Mouse (Mus musculus): ENCODE data around the gene Rab7b.

DNA sequence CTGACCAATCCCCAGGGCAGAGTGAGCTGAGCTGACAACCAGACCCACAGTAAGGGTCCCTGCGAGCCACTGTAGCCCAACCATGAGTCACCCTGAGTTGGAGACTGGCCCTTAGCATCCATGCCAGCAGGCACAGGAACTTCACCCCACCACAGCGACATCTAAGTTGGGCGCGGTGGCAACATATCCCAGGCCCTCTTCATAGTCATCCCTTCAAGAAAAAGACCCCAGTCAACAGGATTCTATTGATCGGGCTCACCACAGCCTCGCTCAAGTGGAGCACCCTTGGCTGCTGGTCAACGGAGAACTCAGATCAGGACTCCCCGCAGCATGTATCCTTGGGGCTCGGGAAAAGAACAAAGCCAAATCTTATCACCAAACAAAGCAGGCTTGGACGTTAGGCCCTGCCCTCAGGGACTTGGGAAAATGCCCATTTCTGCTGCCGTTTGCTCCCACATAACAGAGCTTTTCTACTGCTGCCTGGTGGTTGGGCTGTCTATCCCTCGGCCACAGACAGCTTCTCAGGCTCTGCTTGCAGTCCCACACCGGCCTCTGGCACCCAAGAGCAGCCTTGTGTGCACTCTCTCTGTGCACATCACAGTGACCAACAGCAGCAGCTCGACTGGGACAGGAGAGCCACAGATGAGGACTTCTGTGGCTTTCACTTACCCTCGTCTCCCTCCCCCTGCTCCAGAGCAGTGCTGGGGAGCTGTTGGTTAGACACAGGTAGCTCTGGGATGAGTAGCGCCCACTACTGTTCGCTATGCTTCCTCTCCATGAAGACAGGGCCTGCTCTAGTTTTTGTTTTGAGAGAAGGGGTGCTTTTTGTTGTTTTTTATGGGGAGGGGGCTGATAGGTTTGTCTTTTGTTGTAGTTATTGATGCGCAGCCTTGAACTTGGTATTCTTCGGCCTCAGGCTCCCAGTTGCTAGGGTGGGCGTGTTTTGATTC is 26.2 kb downstream of the Rab7b start:
- TF ChIP-seq CTCF (IDR thresholded peaks at IDR 0.05; ENCODE audit: low read depth, low read length) (no peak), POLR2A (IDR thresholded peaks at IDR 0.05; ENCODE audit: borderline replicate concordance, low read depth, low read length) (no peak)
